Mouse (Mus musculus) MEL (cell line): Measurements from ENCODE around the gene Ano6. TPM values are rescaled to one million over a fixed set of nuclear protein-coding genes. Genes with fewer than 3 reads are reported as not detected.

Source experiments
- DNase-seq: peaks from one replicate; pipeline ENCODE4 v3.0.0; 2011; ENCODE audit warnings: low read depth, low spot score
- H3K27ac ChIP-seq: 2 replicates; pipeline ENCODE4 v1.5.1; 2012; ENCODE audit warnings: low read depth, mild to moderate bottlenecking, control low read depth, low read length, moderate library complexity; ENCODE audit not compliant: control insufficient read depth
- H3K27me3 ChIP-seq, 2 experiments: fragments of 150-350 bp in 1 of 2; sonication (generic) in 1 of 2; 2 replicates each; pipeline ENCODE4 v1.6.1; 2012; ENCODE audit warnings: low read length in 2 of 2, mild to moderate bottlenecking in 2 of 2, improper control_type of control experiment in 1 of 2, moderate library complexity in 1 of 2; ENCODE audit not compliant: insufficient read depth in 2 of 2, control insufficient read depth in 1 of 2
- H3K36me3 ChIP-seq, 2 experiments: 2 replicates each; pipeline ENCODE4 v1.6.1; 2012 to 2014; ENCODE audit warnings: low read length in 2 of 2, improper control_type of control experiment in 1 of 2, inconsistent platforms in 1 of 2, mild to moderate bottlenecking in 1 of 2; ENCODE audit not compliant: insufficient read depth in 2 of 2, control insufficient read depth in 1 of 2
- H3K4me1 ChIP-seq, 2 experiments: fragments of 150-350 bp in 1 of 2; sonication (generic) in 1 of 2; 2 replicates each; pipeline ENCODE4 v1.6.1; 2012; ENCODE audit warnings: low read length in 2 of 2, improper control_type of control experiment in 1 of 2, mild to moderate bottlenecking in 1 of 2; ENCODE audit not compliant: insufficient read depth in 2 of 2, control insufficient read depth in 1 of 2
- H3K4me3 ChIP-seq, 2 experiments: fragments of 150-350 bp in 1 of 2; sonication (generic) in 1 of 2; 2 replicates each; pipeline ENCODE4 v1.5.1; 2012; ENCODE audit warnings: low read depth in 2 of 2, low read length in 2 of 2, mild to moderate bottlenecking in 2 of 2, moderate library complexity in 2 of 2, control low read depth in 1 of 2, improper control_type of control experiment in 1 of 2; ENCODE audit not compliant: control insufficient read depth in 1 of 2, insufficient read depth in 1 of 2
- H3K79me2 ChIP-seq: 2 replicates; pipeline ENCODE4 v1.6.1; 2012; ENCODE audit warnings: mild to moderate bottlenecking, low read length, moderate library complexity; ENCODE audit not compliant: control insufficient read depth, poor library complexity, insufficient read depth
- H3K9ac ChIP-seq: 2 replicates; pipeline ENCODE4 v1.6.1; 2012; ENCODE audit warnings: low read depth, mild to moderate bottlenecking, control low read depth, low read length, moderate library complexity; ENCODE audit not compliant: control insufficient read depth, poor library complexity, severe bottlenecking
- H3K9me3 ChIP-seq: fragments of 150-350 bp; sonication (generic); replicated peaks from 2 replicates; pipeline ENCODE4 v1.6.1; 2012; ENCODE audit warnings: mild to moderate bottlenecking, low read length, improper control_type of control experiment, moderate library complexity; ENCODE audit not compliant: insufficient read depth
- CHD2 ChIP-seq: IDR thresholded peaks from 2 replicates; pipeline ENCODE4 v1.6.1; 2011; ENCODE audit warnings: low read length, improper control_type of control experiment
- CTCF ChIP-seq, 3 experiments: IDR thresholded peaks in 2 of 3; conservative IDR thresholded peaks in 1 of 3; 2 replicates each; pipeline ENCODE4 v1.5.1; 2011 to 2012; ENCODE audit warnings: low read length in 3 of 3, low read depth in 2 of 3, mild to moderate bottlenecking in 2 of 3, improper control_type of control experiment in 1 of 3, inconsistent platforms in 1 of 3, mixed read lengths in 1 of 3, moderate library complexity in 1 of 3; ENCODE audit not compliant: control insufficient read depth in 1 of 3, insufficient read depth in 1 of 3, poor library complexity in 1 of 3, severe bottlenecking in 1 of 3
- E2F4 ChIP-seq: IDR thresholded peaks from 2 replicates; pipeline ENCODE4 v1.6.1; 2011; ENCODE audit warnings: low read depth, low read length, improper control_type of control experiment, borderline replicate concordance
- ELF1 ChIP-seq: IDR thresholded peaks from 2 replicates; pipeline ENCODE4 v1.6.1; 2014; ENCODE audit warnings: low read depth, mild to moderate bottlenecking, inconsistent platforms, low read length, improper control_type of control experiment, moderate library complexity
- EP300 ChIP-seq, 2 experiments: IDR thresholded peaks; 2 replicates each; pipeline ENCODE4 v1.6.1; 2011; ENCODE audit warnings: improper control_type of control experiment in 2 of 2, low read length in 2 of 2, low read depth in 1 of 2, mild to moderate bottlenecking in 1 of 2
- ETS1 ChIP-seq: IDR thresholded peaks from 2 replicates; pipeline ENCODE4 v1.6.1; 2012; ENCODE audit warnings: low read depth, mild to moderate bottlenecking, inconsistent platforms, low read length, improper control_type of control experiment, moderate library complexity
- GATA1 ChIP-seq: IDR thresholded peaks from 2 replicates; pipeline ENCODE4 v1.6.1; 2011; ENCODE audit warnings: low read depth, low read length, improper control_type of control experiment
- HCFC1 ChIP-seq: IDR thresholded peaks from 2 replicates; pipeline ENCODE4 v1.6.1; 2012; ENCODE audit warnings: low read depth, mild to moderate bottlenecking, inconsistent platforms, low read length, improper control_type of control experiment, moderate library complexity
- JUND ChIP-seq: IDR thresholded peaks from 2 replicates; pipeline ENCODE4 v1.6.1; 2011; ENCODE audit warnings: low read depth, mild to moderate bottlenecking, improper control_type of control experiment, low read length
- MAFK ChIP-seq: IDR thresholded peaks from 2 replicates; pipeline ENCODE4 v1.6.1; 2011; ENCODE audit warnings: low read depth, mild to moderate bottlenecking, low read length, improper control_type of control experiment, borderline replicate concordance
- MAX ChIP-seq: IDR thresholded peaks from 2 replicates; pipeline ENCODE4 v1.6.1; 2011; ENCODE audit warnings: low read length, improper control_type of control experiment
- MAZ ChIP-seq: IDR thresholded peaks from 2 replicates; pipeline ENCODE4 v1.6.1; 2012; ENCODE audit warnings: low read depth, mild to moderate bottlenecking, inconsistent platforms, low read length, improper control_type of control experiment
- MYB ChIP-seq: IDR thresholded peaks from 2 replicates; pipeline ENCODE4 v1.6.1; 2011; ENCODE audit warnings: mild to moderate bottlenecking, low read depth, low read length, improper control_type of control experiment
- MYC ChIP-seq: IDR thresholded peaks from 2 replicates; pipeline ENCODE4 v1.6.1; 2011; ENCODE audit warnings: low read depth, mild to moderate bottlenecking, low read length, improper control_type of control experiment, moderate library complexity
- NRF1 ChIP-seq: IDR thresholded peaks from 2 replicates; pipeline ENCODE4 v1.6.1; 2014; ENCODE audit warnings: low read depth, mild to moderate bottlenecking, inconsistent platforms, low read length, improper control_type of control experiment, moderate library complexity; ENCODE audit not compliant: poor library complexity, insufficient read depth, severe bottlenecking
- POLR2AphosphoS2 ChIP-seq: IDR thresholded peaks from 2 replicates; pipeline ENCODE4 v1.6.1; 2011; ENCODE audit warnings: low read length, improper control_type of control experiment
- POLR2AphosphoS5 ChIP-seq: IDR thresholded peaks from 2 replicates; pipeline ENCODE4 v1.6.1; 2012; ENCODE audit warnings: low read depth, borderline replicate concordance, mild to moderate bottlenecking, inconsistent platforms, low read length, moderate library complexity, mixed read lengths
- RAD21 ChIP-seq: IDR thresholded peaks from 2 replicates; pipeline ENCODE4 v1.6.1; 2011; ENCODE audit warnings: mild to moderate bottlenecking, low read depth, low read length, improper control_type of control experiment
- RCOR1 ChIP-seq: IDR thresholded peaks from 2 replicates; pipeline ENCODE4 v1.6.1; 2012; ENCODE audit warnings: low read depth, mild to moderate bottlenecking, inconsistent platforms, low read length, improper control_type of control experiment
- SIN3A ChIP-seq: IDR thresholded peaks from 2 replicates; pipeline ENCODE4 v1.6.1; 2012; ENCODE audit warnings: low read length, improper control_type of control experiment, inconsistent platforms
- SMC3 ChIP-seq: IDR thresholded peaks from 2 replicates; pipeline ENCODE4 v1.6.1; 2011; ENCODE audit warnings: low read depth, low read length, improper control_type of control experiment
- TAL1 ChIP-seq: IDR thresholded peaks from 2 replicates; pipeline ENCODE4 v1.6.1; 2012; ENCODE audit warnings: mild to moderate bottlenecking, inconsistent platforms, low read length, moderate library complexity, mixed read lengths
- TCF12 ChIP-seq: IDR thresholded peaks from 2 replicates; pipeline ENCODE4 v1.6.1; 2014; ENCODE audit warnings: low read depth, mild to moderate bottlenecking, inconsistent platforms, low read length, improper control_type of control experiment, moderate library complexity
- UBTF ChIP-seq: IDR thresholded peaks from 2 replicates; pipeline ENCODE4 v1.6.1; 2012; ENCODE audit warnings: low read depth, mild to moderate bottlenecking, inconsistent platforms, low read length, improper control_type of control experiment, moderate library complexity, borderline replicate concordance; ENCODE audit not compliant: insufficient read depth
- USF2 ChIP-seq, 2 experiments: IDR thresholded peaks; 2 replicates each; pipeline ENCODE4 v1.6.1; 2011 to 2012; ENCODE audit warnings: improper control_type of control experiment in 2 of 2, low read length in 2 of 2, borderline replicate concordance in 1 of 2, inconsistent platforms in 1 of 2, low read depth in 1 of 2, mild to moderate bottlenecking in 1 of 2; ENCODE audit not compliant: insufficient read depth in 1 of 2
- ZC3H11A ChIP-seq: IDR thresholded peaks from 2 replicates; pipeline ENCODE4 v1.6.1; 2012; ENCODE audit warnings: low read depth, mild to moderate bottlenecking, inconsistent platforms, low read length, improper control_type of control experiment
- ZKSCAN1 ChIP-seq: IDR thresholded peaks from 2 replicates; pipeline ENCODE4 v1.6.1; 2012; ENCODE audit warnings: low read depth, mild to moderate bottlenecking, inconsistent platforms, low read length, improper control_type of control experiment, moderate library complexity
- ZMIZ1 ChIP-seq: IDR thresholded peaks from 2 replicates; pipeline ENCODE4 v1.6.1; 2012; ENCODE audit warnings: low read depth, mild to moderate bottlenecking, inconsistent platforms, low read length, improper control_type of control experiment, moderate library complexity
- ZNF384 ChIP-seq: IDR thresholded peaks from 2 replicates; pipeline ENCODE4 v1.6.1; 2012; ENCODE audit warnings: low read depth, mild to moderate bottlenecking, inconsistent platforms, low read length, improper control_type of control experiment
- polyA plus RNA-seq, 2 experiments: library from polyadenylated mRNA; stranded (reverse) in 1 of 2; unstranded in 1 of 2; fragments of >175 nt in 1 of 2; fragments of >200 nt in 1 of 2; gene quantifications; 2 replicates each; pipeline versions ENCODE4 v1.2.1 to v1.2.4; 2012; ENCODE audit warnings: low replicate concordance in 2 of 2, low read depth in 1 of 2; ENCODE audit not compliant: insufficient read length in 2 of 2, insufficient read depth in 1 of 2, missing spikeins in 1 of 2
- total RNA-seq: library from RNA; depleted of rRNA; stranded (reverse); fragments of 300-350 nt; gene quantifications from 2 replicates; pipeline ENCODE4 v1.2.3, GENCODE M21; 2012

Ano6 gene
- total and polyA plus RNA-seq, 3 experiments, result 54.8 to 66.6 (median 61.4) TPM

GRCm38 (mm10) chr15:95970691-95971090 is 180.0 kb downstream of the Ano6 start:
- H3K79me2 ChIP-seq, result no peaks in the 10 kb centered on the region
- no peak overlapping the region for H3K4me3 ChIP-seq
- no peaks in the 10 kb centered on the region for H3K4me1 ChIP-seq
- H3K9ac ChIP-seq, result no peak overlapping the region
- H3K36me3 ChIP-seq, result peaks cover 0 to 32% of the 10 kb centered on the region in 2 experiments; a peak in 2 of 4 replicates
- no peak for DNase-seq
- H3K27me3 ChIP-seq, result no peaks in the 10 kb centered on the region
- H3K9me3 ChIP-seq, result no peaks in the 10 kb centered on the region
- no peak for TF ChIP-seq MAZ
- TF ChIP-seq HCFC1, result no peak
- no peak for TF ChIP-seq ZNF384
- no peak for TF ChIP-seq ELF1
- TF ChIP-seq CHD2, result no peak
- TF ChIP-seq SIN3A, result no peak
- TF ChIP-seq ZC3H11A, result no peak
- TF ChIP-seq JUND, result no peak
- no peak for TF ChIP-seq E2F4
- no peak for TF ChIP-seq USF2 (IDR thresholded peaks at IDR 0.05; ENCODE audit: borderline replicate concordance in 1 of 2, insufficient read depth in 1 of 2, low read depth in 1 of 2, low read length in 2 of 2)
- TF ChIP-seq POLR2AphosphoS5, result no peak
- no peak for TF ChIP-seq MAX
- TF ChIP-seq ZMIZ1, result no peak
- TF ChIP-seq NRF1, result no peak
- TF ChIP-seq TAL1, result no peak
- TF ChIP-seq ZKSCAN1, result no peak
- no peak overlapping the region for H3K27ac ChIP-seq

GRCm38 (mm10) chr15:95971302-95971701 is 180.7 kb downstream of the Ano6 start:
- no peaks in the 10 kb centered on the region for H3K4me1 ChIP-seq
- no peak overlapping the region for H3K4me3 ChIP-seq
- no peaks in the 10 kb centered on the region for H3K9me3 ChIP-seq
- H3K79me2 ChIP-seq, result no peaks in the 10 kb centered on the region
- H3K9ac ChIP-seq, result no peak overlapping the region
- no peaks in the 10 kb centered on the region for H3K27me3 ChIP-seq
- peak; percentile 41 for DNase-seq
- no peak for TF ChIP-seq NRF1
- TF ChIP-seq POLR2AphosphoS2, result no peak
- no peak for TF ChIP-seq UBTF
- TF ChIP-seq MYC, result no peak
- TF ChIP-seq MYB, result no peak
- TF ChIP-seq RAD21, result peak; percentile 2; the same call in 1 of the 2 replicates
- TF ChIP-seq SMC3, result 0 out of 2 replicates have a peak, but pooled peaks have one; percentile 14
- no peak for TF ChIP-seq MAFK
- no peak for TF ChIP-seq RCOR1
- no peak for TF ChIP-seq ZC3H11A
- TF ChIP-seq CTCF (IDR thresholded peaks at IDR 0.05 in 2 of 3, conservative IDR thresholded peaks at IDR 0.05 in 1 of 3; ENCODE audit: control insufficient read depth in 1 of 3, insufficient read depth in 1 of 3, low read depth in 2 of 3, low read length in 3 of 3, poor library complexity in 1 of 3, severe bottlenecking in 1 of 3), result peak; percentile 40 to 42 (median 40)
- TF ChIP-seq ETS1, result no peak
- TF ChIP-seq TCF12, result no peak
- TF ChIP-seq EP300 (IDR thresholded peaks at IDR 0.05; ENCODE audit: low read depth in 1 of 2, low read length in 2 of 2), result no peak
- TF ChIP-seq GATA1, result no peak
- H3K27ac ChIP-seq, result no peak overlapping the region
- H3K36me3 ChIP-seq, result peaks cover 0 to 28% of the 10 kb centered on the region in 2 experiments; a peak in 2 of 4 replicates
